In genomic region chrX:47820566-47820965, GRCm38 (mm10) we compare ENCODE assay signal across 12 mouse cellular contexts.
A peak's percentile ranks its signal among the peaks of the same experiment; 100 is the strongest.
DNase-seq lines count a peak whose midpoint lies in the region; ATAC-seq and TF ChIP-seq lines count a peak whose summit lies in the region.
"Had no signal": no experiment of that assay in that cellular context is flagged by ENCODE, and none has a peak within 500 bp of the region (broad histone marks: within the 10 kb centered on the region; RNA-seq: fewer than 3 reads in every experiment).

No protein-coding gene starts in this region.

- TF ChIP-seq CTCF in heart, postnatal 0 days (IDR thresholded peaks at IDR 0.05; ENCODE audit: low read depth) = 0 out of 2 replicates have a peak, but pooled peaks have one; percentile 13
- 0 out of 2 replicates have a peak, but pooled peaks have one; percentile 9 for TF ChIP-seq CTCF in lung, adult 2 months (IDR thresholded peaks at IDR 0.05; ENCODE audit: insufficient read depth, low read length)
- TF ChIP-seq CTCF in stomach, postnatal 0 days (IDR thresholded peaks at IDR 0.05; ENCODE audit: low read depth) = peak; percentile 61

- no peaks in the 10 kb centered on the region for H3K36me3 ChIP-seq in heart, postnatal 0 days (replicated peaks; ENCODE audit: control insufficient read depth, insufficient read depth, low read length)
- H3K36me3 ChIP-seq in heart, embryonic 10.5 days = no peaks in the 10 kb centered on the region
- H3K36me3 ChIP-seq in stomach, postnatal 0 days (ENCODE audit: control insufficient read depth, insufficient read depth, low read length) = no peaks in the 10 kb centered on the region
- H3K36me3 ChIP-seq: G1E; limb, embryonic 12.5 days had no signal

- no peaks in the 10 kb centered on the region for H3K27me3 ChIP-seq in heart, postnatal 0 days (ENCODE audit: control insufficient read depth, insufficient read depth, low read length)
- H3K27me3 ChIP-seq in heart, embryonic 10.5 days (ENCODE audit: insufficient read depth, poor library complexity, severe bottlenecking) = no peaks in the 10 kb centered on the region
- no peaks in the 10 kb centered on the region for H3K27me3 ChIP-seq in stomach, postnatal 0 days (ENCODE audit: control insufficient read depth, insufficient read depth, low read length)
- H3K27me3 ChIP-seq: forebrain, embryonic 13.5 days; hindbrain, embryonic 15.5 days; limb, embryonic 12.5 days had no signal

- no peak for TF ChIP-seq EP300 in heart, postnatal 0 days (IDR thresholded peaks at IDR 0.05; ENCODE audit: low read depth)
- TF ChIP-seq EP300 in stomach, postnatal 0 days (optimal IDR thresholded peaks at IDR 0.05) = no peak

- H3K4me2 ChIP-seq in heart, postnatal 0 days (ENCODE audit: low read depth, low read length) = no peak overlapping the region
- H3K4me2 ChIP-seq in stomach, postnatal 0 days (replicated peaks; ENCODE audit: low read depth) = no peak overlapping the region
- H3K4me2 ChIP-seq: forebrain, embryonic 13.5 days; hindbrain, embryonic 15.5 days; limb, embryonic 12.5 days had no signal

- TF ChIP-seq POLR2A in lung, adult 2 months (IDR thresholded peaks at IDR 0.05; ENCODE audit: borderline replicate concordance, extremely low read depth, low read depth, low read length) = no peak

- 62% methylated on average over 2 of the region's 2 CpGs for WGBS in heart, postnatal 0 days
- 57% methylated on average over 2 of the region's 2 CpGs for WGBS in heart, embryonic 10.5 days
- 59% methylated on average over 2 of the region's 2 CpGs for WGBS in lung, adult 2 months
- 45% methylated on average over 2 of the region's 2 CpGs for WGBS in stomach, postnatal 0 days

- no peak for ATAC-seq in heart, postnatal 0 days (ENCODE audit: insufficient read depth, low read depth)
- no peak for ATAC-seq in stomach, postnatal 0 days (ENCODE audit: low FRiP score, low TSS enrichment)
- ATAC-seq: forebrain, embryonic 13.5 days had no signal

- H3K4me3 ChIP-seq in heart, postnatal 0 days (ENCODE audit: low read depth, low read length) = no peak overlapping the region
- H3K4me3 ChIP-seq in heart, embryonic 10.5 days = no peak overlapping the region
- no peak overlapping the region for H3K4me3 ChIP-seq in lung, adult 2 months (replicated peaks; ENCODE audit: extremely low read depth, low read depth, low read length)
- no peak overlapping the region for H3K4me3 ChIP-seq in stomach, postnatal 0 days (ENCODE audit: low read depth, low read length)
- H3K4me3 ChIP-seq: forebrain, embryonic 13.5 days; hindbrain, embryonic 15.5 days; limb, embryonic 12.5 days had no signal

- H3K4me1 ChIP-seq in heart, postnatal 0 days (ENCODE audit: control insufficient read depth, insufficient read depth) = no peaks in the 10 kb centered on the region
- H3K4me1 ChIP-seq in heart, embryonic 10.5 days = no peaks in the 10 kb centered on the region
- no peaks in the 10 kb centered on the region for H3K4me1 ChIP-seq in lung, adult 2 months (ENCODE audit: control insufficient read depth, insufficient read depth, low read length)
- H3K4me1 ChIP-seq in stomach, postnatal 0 days (replicated peaks; ENCODE audit: control insufficient read depth, insufficient read depth) = no peaks in the 10 kb centered on the region
- H3K4me1 ChIP-seq: forebrain, embryonic 13.5 days; hindbrain, embryonic 15.5 days; limb, embryonic 12.5 days had no signal

- H3K27ac ChIP-seq in heart, postnatal 0 days (ENCODE audit: low read depth) = no peak overlapping the region
- H3K27ac ChIP-seq in heart, embryonic 10.5 days = no peak overlapping the region
- no peak overlapping the region for H3K27ac ChIP-seq in stomach, postnatal 0 days (replicated peaks)
- H3K27ac ChIP-seq: forebrain, embryonic 13.5 days; hindbrain, embryonic 15.5 days; limb, embryonic 12.5 days had no signal

- no peaks in the 10 kb centered on the region for H3K9me3 ChIP-seq in heart, postnatal 0 days (replicated peaks; ENCODE audit: control insufficient read depth, low read length)
- no peaks in the 10 kb centered on the region for H3K9me3 ChIP-seq in heart, embryonic 10.5 days
- no peaks in the 10 kb centered on the region for H3K9me3 ChIP-seq in stomach, postnatal 0 days (ENCODE audit: control insufficient read depth, low read length)
- H3K9me3 ChIP-seq: forebrain, embryonic 13.5 days; G1E; hindbrain, embryonic 15.5 days; limb, embryonic 12.5 days had no signal

- DNase-seq in heart, postnatal 0 days (ENCODE audit: low spot score) = peak; percentile 7
- DNase-seq in heart, embryonic 10.5 days (ENCODE audit: low spot score) = no peak
- DNase-seq in lung, adult 2 months = no peak
- DNase-seq in lung, postnatal 14 days = no peak
- peak; percentile 41 for DNase-seq in NIH3T3 (ENCODE audit: low read depth)
- no peak for DNase-seq in stomach, postnatal 0 days (ENCODE audit: low spot score)
- DNase-seq in right cerebral cortex, postnatal 36 days (ENCODE audit: low spot score in 2 of 2) = no peak
- DNase-seq: heart, adult 11 months had no signal

- no peak overlapping the region for H3K9ac ChIP-seq in heart, postnatal 0 days (replicated peaks; ENCODE audit: low read depth, low read length)
- H3K9ac ChIP-seq in stomach, postnatal 0 days (ENCODE audit: low read length) = no peak overlapping the region
- H3K9ac ChIP-seq: forebrain, embryonic 13.5 days; hindbrain, embryonic 15.5 days; limb, embryonic 12.5 days had no signal

Comparison
In these comparisons a context has a peak if more than half of its experiments do, and no peak if none do; other contexts are left out.
1. DNase-seq: peak in heart, postnatal 0 days (single experiment) and NIH3T3 (single experiment); none in heart, embryonic 10.5 days (single experiment), lung, adult 2 months (single experiment), lung, postnatal 14 days (single experiment), stomach, postnatal 0 days (single experiment) and right cerebral cortex, postnatal 36 days (0 of 2).
2. CTCF ChIP-seq: peak in every context shown above with its lines; median percentile 61 in stomach, postnatal 0 days; 13 in heart, postnatal 0 days; 9 in lung, adult 2 months.